Mouse (Mus musculus): ENCODE data around the gene Nbr1.
"Not testable (repeated sequence)": the region's sequence is repeated elsewhere in the genome, so short reads cannot be mapped to it uniquely, and the experiment has no call there.

Gene Nbr1

DNA sequence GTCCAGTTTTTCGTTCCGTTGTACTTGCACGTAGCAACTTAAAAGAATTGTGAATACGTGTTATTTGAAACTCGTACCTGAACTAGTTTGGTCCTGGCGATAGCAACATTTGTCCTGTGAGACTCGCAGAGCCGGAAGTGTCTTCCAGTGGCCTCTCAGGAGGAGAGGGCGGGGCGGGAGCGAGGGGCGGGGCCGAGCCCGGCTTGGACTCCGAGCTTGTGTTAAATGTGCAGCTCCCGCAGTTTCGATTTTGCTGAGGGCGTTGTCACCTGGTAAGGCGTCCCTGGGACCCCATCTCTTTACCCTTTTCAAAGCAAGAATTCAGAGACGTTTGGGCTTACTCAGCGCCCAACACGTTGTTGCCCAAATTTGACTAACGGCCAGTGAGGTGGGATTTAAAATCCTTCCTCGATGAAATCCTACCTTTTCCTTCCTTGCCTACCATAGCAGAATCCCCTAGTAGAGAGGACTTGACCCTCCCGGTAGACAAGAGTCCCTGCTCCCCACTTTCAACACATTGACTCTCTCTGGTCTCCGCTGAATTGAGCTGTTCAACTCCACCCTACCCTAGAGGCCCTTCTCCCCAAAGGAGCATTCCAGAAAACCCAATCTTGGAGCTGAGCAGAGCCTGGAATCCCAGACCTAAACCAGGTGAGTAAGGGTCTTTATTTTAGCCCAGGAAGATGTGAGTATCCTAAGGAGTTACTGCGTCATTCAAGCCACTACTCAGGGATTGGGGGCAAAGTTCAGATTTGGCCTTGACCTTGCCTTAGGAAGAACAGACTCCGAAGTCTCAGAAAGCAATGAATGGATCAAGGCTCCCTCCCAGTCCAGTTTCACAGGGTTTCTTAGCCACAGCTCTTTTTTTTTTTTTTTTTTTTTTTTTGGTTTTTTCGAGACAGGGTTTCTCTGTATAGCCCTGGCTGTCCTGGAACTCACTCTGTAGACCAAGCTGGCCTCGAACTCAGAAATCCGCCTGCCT lies 30.4 kb downstream of the Nbr1 start, which contains the start of gene Tmem106a:
TSS of gene Tmem106a (plus strand) at position 189 of the 982 bp plus-strand sequence.
- DNase-seq (ENCODE audit: low read depth, low spot score): peak; percentile 67

DNA sequence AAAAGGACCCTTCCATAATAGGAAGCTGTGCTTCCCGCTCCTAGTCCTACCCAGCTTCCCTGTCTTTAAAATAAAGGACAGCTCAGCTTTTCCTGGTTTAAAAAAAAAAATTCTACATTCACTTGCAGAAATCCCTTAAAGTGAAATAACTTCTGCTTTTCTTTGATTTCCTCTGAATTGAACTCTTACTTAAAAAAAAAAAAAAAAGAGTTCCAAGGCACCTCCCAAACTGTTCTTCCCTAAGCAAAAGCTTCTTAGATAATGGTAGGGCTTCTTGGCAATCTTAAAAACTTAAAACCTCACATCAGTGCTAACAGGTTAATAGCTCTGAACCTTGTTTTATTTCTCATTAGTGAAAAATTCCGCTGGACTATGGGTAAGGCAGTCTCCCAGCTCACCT lies 31.3 kb downstream of the Nbr1 start:
- no peak for DNase-seq (ENCODE audit: low read depth, low spot score)

DNA sequence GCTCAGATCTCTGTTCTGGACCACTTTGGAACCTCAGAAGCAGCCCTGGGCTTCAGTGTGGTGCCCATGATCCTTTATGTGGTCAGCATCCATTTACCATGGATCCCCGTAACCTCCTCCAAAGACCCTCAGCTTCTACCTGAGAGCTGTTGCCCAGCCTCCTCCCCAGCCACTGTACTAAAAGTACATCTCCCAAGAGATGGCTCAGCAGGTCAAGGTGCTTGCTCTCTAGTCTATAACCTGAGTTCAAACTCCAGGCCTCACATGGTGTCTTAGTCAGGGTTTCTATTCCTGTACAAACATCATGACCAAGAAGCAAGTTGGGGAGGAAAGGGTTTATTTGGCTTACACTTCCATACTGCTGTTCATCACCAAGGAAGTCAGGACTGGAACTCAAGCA lies 33.1 kb downstream of the Nbr1 start:
- not testable (repeated sequence) for DNase-seq (ENCODE audit: low read depth, low spot score)

DNA sequence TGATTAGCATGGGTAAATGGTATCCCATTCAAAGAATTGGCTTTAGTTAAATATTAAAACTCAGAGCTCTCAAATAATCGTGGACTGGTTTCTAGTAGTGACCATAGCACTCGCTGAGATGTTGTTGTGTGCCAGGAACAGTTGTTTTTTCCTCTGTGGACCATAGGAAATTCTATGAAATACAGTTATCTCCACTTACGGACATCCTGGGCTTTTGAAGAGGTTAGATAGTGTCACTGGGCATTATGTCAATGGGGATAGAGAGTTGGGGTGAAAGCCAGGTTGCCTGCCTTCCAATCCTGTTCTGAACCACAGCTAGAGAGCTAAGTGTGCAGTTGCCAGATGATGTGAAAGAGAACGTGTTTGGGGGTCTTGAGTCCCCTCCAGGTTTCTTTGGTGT lies 33.9 kb downstream of the Nbr1 start:
- no peak for DNase-seq (ENCODE audit: low read depth, low spot score)

DNA sequence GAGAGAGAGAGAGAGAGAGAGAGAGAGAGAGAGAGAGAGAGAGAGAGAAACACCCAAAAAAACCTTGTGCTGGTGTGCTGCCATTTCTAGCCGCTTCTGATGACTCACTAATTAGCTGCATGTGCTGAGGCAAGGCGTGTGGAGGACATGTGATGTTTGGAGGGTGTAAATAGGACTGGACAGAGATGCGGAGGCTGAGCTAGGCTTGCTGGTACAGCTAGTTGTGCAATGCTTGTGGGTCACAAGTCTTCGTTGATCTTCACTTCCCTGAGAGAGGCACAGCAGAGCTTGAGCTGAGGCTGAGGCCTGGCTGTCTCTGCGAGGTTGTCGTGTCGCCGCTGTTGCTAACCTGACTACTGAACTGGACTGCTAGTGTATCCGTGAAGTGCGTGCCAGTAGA lies 35.7 kb downstream of the Nbr1 start:
- DNase-seq (ENCODE audit: low read depth, low spot score): no peak

DNA sequence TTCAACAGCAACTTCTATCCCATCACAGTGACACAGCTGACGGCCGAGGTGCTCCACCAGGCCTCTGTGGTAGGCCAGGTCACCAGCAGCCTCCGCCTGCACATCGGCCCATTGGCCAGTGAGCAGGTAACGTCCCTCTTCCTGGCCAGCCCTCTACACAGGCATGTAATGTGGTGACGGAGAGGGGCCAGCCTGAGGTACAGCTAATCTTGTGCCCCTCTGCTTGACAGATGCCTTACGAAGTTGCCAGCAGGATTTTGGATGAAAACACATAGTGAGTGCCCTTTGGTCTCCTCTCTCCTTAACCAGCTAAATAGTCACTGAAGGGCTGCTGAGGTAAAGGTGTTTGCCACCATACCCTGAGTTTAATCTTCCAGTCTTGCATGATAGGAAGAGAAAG lies 36.9 kb downstream of the Nbr1 start:
- no peak for DNase-seq (ENCODE audit: low read depth, low spot score)

DNA sequence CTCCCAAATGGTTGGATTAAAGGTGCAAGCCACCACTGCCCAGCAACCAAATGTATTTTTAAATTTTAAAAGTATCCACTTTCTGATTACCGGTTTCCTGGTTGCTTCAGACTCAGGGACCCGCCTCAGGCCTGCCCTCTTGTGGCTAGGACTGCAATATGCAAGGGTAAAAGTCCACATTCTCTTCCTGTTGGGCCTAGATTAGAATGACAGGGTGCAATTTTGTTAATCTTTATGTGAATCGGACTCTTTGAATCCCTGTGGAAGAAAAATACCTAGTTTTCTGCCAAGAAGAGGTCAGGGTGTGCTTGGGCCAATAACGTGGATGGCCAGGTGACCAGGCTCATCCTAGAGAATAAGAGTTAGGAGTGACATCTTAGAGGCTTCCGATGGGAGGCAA lies 37.5 kb downstream of the Nbr1 start:
- peak; percentile 40 for DNase-seq (ENCODE audit: low read depth, low spot score)

DNA sequence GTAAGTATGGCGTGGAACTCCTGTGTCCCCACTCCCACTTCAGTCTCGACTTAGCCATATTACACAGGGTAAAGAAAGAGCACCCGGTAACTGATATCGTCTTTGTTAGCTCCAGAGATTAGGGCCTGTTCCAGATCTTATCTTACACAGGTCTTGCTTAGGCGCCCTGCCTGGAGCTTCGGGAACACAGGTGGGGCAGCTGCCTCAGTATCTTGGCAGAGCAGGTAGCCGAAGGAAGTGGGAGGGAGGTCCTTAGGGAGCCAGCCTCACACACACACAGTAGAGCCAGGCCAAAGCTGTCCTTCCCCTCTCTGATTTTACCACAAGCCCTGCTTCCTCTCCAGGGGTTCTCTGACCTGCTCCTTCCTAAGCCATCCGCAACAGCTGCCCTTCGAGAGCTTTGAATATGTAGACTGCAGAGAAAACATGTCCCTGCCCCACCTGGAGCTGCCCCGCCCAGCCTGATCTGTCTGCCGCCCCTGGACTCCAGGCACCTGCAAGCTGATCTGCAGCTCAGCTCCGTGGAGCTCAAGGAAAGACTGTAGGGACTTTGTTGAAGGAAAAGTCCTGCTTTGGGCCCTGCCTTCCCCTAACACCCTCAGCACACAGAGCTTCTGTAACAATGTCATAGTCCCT lies 38.2 kb downstream of the Nbr1 start:
- no peak for DNase-seq (ENCODE audit: low read depth, low spot score)

DNA sequence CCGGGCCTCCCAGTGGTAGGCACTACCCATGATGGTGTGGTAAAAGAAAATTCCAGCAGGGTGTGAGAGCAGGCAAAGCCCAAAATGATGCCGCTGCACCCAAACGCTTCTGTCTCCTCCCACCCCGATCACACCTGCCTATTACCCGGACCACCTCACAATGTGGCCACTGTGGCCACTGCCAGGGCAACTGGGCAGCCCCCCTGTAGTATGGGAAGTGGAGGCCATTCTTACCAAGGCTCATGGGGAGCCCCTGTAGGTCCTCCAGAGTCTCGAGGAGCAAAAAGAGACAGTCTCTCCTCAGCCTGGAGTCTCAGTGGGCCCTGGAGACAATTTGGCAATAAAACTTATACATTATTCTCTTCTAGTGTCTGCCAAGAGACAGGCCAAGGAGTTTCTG lies 47.2 kb downstream of the Nbr1 start, which contains the start of gene Gm11634:
TSS of gene Gm11634 (minus strand) at position 101 of the 400 bp plus-strand sequence.
- no peak for DNase-seq (ENCODE audit: low read depth, low spot score)

DNA sequence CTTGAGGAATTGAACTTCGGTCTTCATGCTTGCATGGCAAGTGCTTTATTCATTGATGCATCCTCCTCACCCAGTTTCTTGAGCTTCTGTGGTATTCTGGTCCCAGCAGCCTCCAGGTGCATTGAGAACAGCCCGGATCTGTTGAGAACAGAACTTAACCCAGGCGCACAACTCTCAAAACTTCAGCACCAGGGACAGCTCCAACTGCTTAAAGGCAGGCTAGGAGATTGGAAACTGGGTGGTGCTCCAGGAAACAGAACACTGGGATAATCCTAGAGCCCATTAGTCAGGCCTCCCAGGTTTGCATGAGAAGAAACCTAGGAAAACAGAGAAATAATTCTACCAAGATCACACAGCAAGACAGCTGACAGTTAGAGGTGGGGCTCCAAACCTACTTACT lies 50.5 kb downstream of the Nbr1 start:
- DNase-seq (ENCODE audit: low read depth, low spot score): peak; percentile 50

DNA sequence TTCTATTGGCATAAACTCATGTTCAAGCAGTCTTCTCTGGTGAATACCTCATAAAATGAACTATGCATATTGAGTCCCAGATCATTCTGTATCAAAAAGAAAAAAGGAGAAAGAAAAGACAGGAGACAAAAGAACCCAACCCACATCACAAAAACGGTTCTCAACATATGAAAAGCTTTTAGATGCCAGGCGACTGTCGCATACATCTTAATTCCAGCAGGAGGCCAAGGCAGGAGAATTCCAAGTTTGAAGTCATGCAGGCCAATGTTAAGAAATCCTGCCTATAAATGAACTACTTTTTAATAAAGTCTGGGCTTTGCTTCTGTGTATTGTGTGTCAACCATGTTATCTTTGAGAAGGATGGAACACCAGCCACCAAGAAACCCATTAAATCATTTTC lies 52.2 kb downstream of the Nbr1 start:
- DNase-seq (ENCODE audit: low read depth, low spot score): no peak

DNA sequence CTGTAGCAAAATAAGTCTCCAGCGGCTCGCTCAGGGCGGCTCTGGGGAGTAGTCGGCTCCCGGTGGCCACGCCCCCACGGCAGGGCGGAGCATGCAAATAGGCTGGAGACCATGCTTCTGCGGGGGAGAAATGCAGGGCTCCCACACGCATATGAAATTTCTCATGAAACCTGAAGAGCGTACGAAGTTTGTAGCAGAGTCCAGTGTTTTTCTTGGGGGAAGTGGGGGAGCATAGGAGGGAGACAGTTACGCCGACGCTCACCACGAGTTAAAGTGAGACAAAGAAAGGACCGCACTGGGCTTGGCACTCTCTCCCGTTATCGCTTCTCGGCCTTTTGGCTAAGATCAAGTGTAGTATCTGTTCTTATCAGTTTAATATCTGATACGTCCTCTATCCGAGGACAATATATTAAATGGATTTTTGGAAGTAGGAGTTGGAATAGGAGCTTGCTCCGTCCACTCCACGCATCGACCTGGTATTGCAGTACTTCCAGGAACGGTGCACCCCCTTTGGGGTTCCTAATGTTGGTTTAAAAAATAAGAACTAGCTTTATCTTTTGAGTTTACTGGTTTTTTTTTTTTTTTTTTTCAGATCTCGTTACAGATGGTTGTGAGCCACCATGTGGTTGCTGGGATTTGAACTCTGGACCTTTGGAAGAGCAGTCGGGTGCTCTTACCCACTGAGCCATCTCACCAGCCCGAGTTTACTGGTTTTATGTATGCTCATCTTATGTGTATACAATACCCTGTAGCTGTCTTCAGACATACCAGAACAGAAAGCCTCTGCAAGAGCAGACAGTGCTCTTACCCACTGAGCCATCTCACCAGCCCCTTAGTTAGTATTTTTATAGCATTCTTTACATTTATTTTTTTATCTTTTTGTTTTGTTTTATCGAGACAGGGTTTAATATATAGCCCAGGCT lies 52.8 kb downstream of the Nbr1 start:
- peak; percentile 57 for DNase-seq (ENCODE audit: low read depth, low spot score)

DNA sequence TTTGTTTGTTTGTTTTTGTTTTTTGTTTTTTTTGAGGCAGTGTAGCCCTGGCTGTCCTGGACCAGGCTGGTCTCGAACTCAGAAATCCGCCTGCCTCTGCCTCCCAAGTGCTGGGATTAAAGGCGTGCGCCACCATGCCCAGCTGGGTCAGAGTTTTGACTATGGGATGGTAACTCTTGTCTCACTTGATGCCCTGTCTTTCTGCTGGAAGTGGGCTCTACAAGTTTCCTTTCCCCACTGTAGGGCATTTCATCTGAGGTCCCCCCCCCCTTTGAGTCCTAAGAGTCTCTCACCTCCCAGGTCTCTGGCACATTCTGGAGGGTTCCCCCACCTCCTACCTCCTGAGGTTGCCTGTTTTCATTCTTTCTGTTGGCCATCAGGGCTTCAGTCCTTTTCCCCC lies 55.2 kb downstream of the Nbr1 start:
- DNase-seq (ENCODE audit: low read depth, low spot score): not testable (repeated sequence)

DNA sequence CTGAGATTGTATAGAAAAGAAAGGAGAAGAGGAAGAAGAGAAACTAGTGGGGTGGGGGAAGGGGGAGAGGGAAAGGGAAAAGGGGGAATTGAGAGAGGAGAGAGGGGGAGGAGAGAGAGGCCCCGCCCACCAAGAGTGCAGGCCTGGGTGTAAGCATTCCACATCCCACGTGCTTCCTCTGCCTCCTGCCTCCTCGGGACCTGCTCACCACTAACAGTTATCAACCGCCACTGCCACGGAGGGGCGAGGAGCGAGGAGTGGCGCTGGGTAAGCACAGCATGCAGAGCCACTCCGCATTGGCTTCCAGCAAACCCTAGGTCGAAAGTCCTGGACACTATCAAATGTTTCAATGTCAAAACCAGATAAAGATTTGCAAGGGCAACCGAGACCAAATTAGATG lies 58.5 kb downstream of the Nbr1 start:
- no peak for DNase-seq (ENCODE audit: low read depth, low spot score)

DNA sequence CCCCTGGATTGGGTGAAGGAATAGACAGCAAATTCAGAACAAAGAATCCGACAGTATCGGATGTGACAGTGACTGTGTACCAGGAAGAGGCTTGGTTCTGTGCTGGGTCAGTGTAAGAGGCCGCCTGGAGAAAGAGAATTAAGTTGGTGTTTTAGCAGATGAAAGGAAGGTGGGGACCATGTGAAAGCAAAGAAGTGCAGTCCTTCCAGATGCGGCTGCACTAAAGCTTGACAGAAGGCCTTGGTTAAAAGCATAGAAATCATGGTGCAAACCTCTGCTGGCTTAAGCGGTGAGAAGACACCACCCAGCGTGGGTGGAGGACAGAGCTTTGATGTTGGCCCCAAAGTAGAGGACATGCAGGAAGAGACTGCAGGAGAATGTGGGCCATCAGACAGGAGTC lies 61.6 kb downstream of the Nbr1 start:
- no peak for DNase-seq (ENCODE audit: low read depth, low spot score)

DNA sequence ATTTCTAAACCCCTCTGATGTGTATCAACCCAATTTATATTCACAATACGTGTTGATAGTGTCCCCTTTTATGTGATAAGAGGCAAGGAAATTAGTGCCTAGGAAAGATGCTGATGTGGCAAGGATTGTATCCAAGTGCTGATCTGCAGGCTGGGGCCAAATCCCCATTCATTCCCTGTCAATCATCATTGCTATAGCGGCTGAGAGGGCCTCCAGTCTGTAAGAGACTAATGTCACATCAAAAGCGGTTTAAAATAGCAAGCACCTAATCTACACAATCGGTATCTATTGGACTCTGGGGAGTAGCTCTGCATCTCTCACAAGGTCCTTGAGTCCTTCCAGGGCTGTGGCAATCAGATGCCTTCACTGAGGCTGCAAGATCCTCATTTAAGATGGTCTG lies 62.2 kb downstream of the Nbr1 start:
- DNase-seq (ENCODE audit: low read depth, low spot score): no peak

DNA sequence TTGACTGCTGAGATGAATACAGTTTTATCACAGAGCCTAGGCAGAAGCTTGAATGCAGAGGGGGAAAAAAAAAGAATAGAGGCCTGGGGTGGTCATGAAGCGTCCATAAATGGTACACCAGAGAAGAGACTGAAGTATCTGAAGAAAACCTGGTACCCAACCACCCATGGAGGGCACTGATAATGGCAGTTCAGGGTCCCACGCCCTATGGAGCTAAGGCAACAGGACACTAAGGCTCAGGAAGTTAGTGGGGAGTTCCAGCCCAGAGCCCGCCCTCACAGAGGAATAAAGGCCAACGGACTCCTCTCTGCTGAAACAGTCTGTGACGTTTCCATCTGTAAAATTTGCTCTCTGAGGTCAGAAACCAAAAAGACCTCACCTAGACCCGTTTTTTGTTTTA lies 63.4 kb downstream of the Nbr1 start:
- no peak for DNase-seq (ENCODE audit: low read depth, low spot score)

DNA sequence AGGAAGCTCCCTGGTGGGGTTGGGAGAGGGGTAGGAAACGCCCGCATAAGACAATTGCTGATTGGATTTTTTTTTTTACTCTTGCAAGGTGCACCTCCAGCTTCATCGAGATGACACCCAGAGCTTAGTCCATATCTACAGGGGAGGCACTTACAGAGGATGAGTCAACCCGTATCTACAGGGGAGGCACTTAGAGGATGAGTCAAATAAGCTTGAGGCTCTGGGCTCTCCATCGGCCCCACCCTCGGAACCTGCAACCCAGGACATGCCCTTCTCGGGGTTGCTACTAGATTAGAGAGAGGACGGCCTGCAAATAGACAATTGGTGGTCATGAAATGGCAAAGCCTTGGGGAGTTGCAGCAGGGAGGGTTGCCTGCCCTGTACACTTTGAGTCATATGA lies 64.2 kb downstream of the Nbr1 start:
- peak; percentile 20 for DNase-seq (ENCODE audit: low read depth, low spot score)

DNA sequence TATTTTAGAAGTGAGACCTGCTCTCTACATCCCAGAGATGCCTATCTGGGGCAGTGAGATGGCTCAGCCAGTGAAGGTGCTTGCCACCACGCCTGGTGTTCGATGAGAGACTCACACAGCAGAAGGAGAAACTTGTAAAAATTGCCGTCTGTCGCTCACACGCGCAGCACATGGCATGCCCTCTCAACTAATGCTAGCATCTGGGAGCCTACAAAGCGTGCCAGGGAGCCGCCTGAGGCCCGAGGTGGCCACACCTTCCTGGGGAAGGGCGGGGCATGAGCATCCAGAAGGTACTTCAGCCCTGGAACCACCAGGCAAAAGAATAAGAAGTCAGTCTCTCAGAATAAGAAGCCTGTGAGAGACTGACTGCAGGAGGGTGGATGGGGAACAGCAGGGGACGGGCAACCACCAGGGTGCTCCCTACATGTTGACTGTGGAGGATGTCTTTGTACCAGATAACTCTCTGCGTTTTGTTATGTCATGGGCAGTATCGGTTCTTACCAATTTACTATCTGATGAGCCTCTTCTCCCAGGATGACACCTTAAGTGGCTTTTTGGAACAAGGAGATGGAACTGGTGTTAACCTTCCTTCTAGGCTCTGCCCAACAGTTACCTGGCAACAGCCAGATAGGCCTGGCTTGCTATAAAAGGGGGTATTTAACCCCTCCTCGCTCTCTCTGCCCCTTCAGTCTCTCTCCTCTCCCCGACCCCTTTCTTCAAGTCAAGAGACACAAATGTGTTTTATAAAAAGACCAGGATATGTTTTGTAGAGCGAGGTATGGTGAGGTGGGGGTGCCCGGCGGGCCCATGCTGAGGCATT lies 65.2 kb downstream of the Nbr1 start:
- DNase-seq (ENCODE audit: low read depth, low spot score): peak; percentile 55

DNA sequence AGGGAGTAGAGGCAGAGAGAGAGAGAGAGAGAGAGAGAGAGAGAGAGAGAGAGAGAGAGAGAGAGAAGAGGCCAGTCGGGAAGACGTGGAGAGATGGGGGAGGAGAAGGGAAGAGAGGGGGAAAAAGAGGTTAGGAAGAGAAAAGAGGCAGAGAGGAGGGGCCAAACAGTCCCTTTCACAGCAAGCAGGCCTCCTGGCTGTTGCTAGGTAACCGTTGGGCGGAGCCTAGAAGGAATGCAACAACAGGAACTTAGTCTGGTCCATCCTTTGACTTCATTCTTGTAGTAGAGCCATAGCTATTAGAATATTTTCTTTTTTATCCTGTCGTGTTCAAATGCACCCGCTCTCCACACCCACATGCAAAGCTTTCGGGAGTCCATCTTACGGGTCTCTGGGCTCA lies 65.9 kb downstream of the Nbr1 start:
- DNase-seq (ENCODE audit: low read depth, low spot score): peak; percentile 60

DNA sequence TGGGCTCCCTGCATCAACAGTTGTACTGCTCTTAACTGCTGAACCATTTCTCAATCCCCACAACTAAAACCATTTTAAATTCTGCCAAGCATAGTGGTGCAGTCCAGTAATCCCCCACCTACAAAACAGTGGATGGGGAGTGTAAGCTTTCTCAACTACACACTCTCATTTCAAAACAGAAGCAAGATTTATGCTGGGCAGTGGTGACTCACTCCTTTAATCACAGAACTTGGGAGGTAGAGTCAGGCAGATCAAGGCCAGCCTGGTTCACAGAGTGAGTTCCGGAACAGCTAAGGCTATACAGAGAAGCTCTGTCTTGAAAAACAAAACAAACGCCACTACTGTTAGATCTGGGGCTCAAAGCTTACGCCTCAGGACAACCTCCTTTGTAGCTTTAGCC lies 66.6 kb downstream of the Nbr1 start:
- no peak for DNase-seq (ENCODE audit: low read depth, low spot score)

Data from c-Kit-negative CD71-positive TER-119-positive erythroid progenitor cells, embryonic 14.5 days (primary cell).